21 mouse cellular contexts compared by ENCODE assay signal in genomic region chr2:152758351-152758750, GRCm38 (mm10). TPM values are rescaled to one million over a fixed set of nuclear protein-coding genes. Genes with fewer than 3 reads are reported as not detected.
DNase-seq lines count a peak whose midpoint lies in the region; ATAC-seq and TF ChIP-seq lines count a peak whose summit lies in the region.
"Had no signal": no experiment of that assay in that cellular context is flagged by ENCODE, and none has a peak within 500 bp of the region (broad histone marks: within the 10 kb centered on the region; RNA-seq: fewer than 3 reads in every experiment).

No protein-coding gene starts in this region.

- no peak overlapping the region for H3K4me3 ChIP-seq in heart, embryonic 11.5 days (ENCODE audit: low read depth, low read length)
- no peak overlapping the region for H3K4me3 ChIP-seq in heart, embryonic 16.5 days (ENCODE audit: low read length)
- H3K4me3 ChIP-seq in lung, embryonic 14.5 days (ENCODE audit: low read depth, low read length), result no peak overlapping the region
- H3K4me3 ChIP-seq: embryonic facial prominence, embryonic 13.5 days; forebrain, embryonic 12.5 days; hindbrain, embryonic 15.5 days had no signal

- intact Hi-C loops in heart, postnatal 14 days (cut with DNase I), result loop anchor here (10.0 kb wide), 1 partner anchor 144 kb away; no protein-coding TSS in a partner anchor

- WGBS in heart, embryonic 11.5 days (ENCODE audit: insufficient replicate concordance), result 37% methylated on average over 4 of the region's 4 CpGs
- 26% methylated on average over 4 of the region's 4 CpGs for WGBS in heart, embryonic 16.5 days
- 29% methylated on average over 4 of the region's 4 CpGs for whole genome bisulfite sequencing in lung, embryonic 14.5 days

- peaks cover 5% of the 10 kb centered on the region; the same call in 1 of the 2 replicates for H3K27me3 ChIP-seq in heart, embryonic 11.5 days (ENCODE audit: control insufficient read depth, insufficient read depth, low read length)
- no peaks in the 10 kb centered on the region for H3K27me3 ChIP-seq in heart, embryonic 16.5 days (ENCODE audit: control insufficient read depth, insufficient read depth, low read length)
- 0 out of 2 replicates have a peak, but pooled peaks cover 5% of the 10 kb centered on the region for H3K27me3 ChIP-seq in lung, embryonic 14.5 days (ENCODE audit: insufficient read depth, low read length)
- H3K27me3 ChIP-seq: embryonic facial prominence, embryonic 13.5 days; Patski had no signal

- H3K4me1 ChIP-seq in heart, embryonic 11.5 days (ENCODE audit: control insufficient read depth, insufficient read depth, low read length), result peaks cover 12% of the 10 kb centered on the region
- peaks cover 14% of the 10 kb centered on the region for H3K4me1 ChIP-seq in heart, embryonic 16.5 days (ENCODE audit: control insufficient read depth, insufficient read depth, low read length)
- H3K4me1 ChIP-seq in lung, embryonic 14.5 days (ENCODE audit: insufficient read depth), result peaks cover 11% of the 10 kb centered on the region

- no peaks in the 10 kb centered on the region for H3K9me3 ChIP-seq in heart, embryonic 11.5 days (replicated peaks; ENCODE audit: control insufficient read depth, low read length)
- H3K9me3 ChIP-seq in heart, embryonic 16.5 days (replicated peaks; ENCODE audit: control insufficient read depth, low read length), result no peaks in the 10 kb centered on the region
- H3K9me3 ChIP-seq in lung, embryonic 14.5 days (ENCODE audit: low read depth, low read length), result no peaks in the 10 kb centered on the region
- H3K9me3 ChIP-seq: embryonic facial prominence, embryonic 13.5 days; forebrain, embryonic 12.5 days; hindbrain, embryonic 15.5 days had no signal

- H3K4me2 ChIP-seq in heart, embryonic 11.5 days, result no peak overlapping the region
- H3K4me2 ChIP-seq in heart, embryonic 16.5 days (ENCODE audit: low read depth, low read length), result no peak overlapping the region
- no peak overlapping the region for H3K4me2 ChIP-seq in lung, embryonic 14.5 days
- H3K4me2 ChIP-seq: embryonic facial prominence, embryonic 13.5 days; forebrain, embryonic 12.5 days; hindbrain, embryonic 15.5 days had no signal

- 0 out of 2 replicates have a peak overlapping the region, but pooled peaks have one; percentile 28 for H3K9ac ChIP-seq in heart, embryonic 11.5 days (ENCODE audit: low read depth, low read length)
- no peak overlapping the region for H3K9ac ChIP-seq in heart, embryonic 16.5 days (ENCODE audit: low read length)
- no peak overlapping the region; the same call in 1 of the 2 replicates for H3K9ac ChIP-seq in lung, embryonic 14.5 days
- H3K9ac ChIP-seq: embryonic facial prominence, embryonic 13.5 days; forebrain, embryonic 12.5 days; hindbrain, embryonic 15.5 days had no signal

- H3K27ac ChIP-seq in heart, embryonic 11.5 days (ENCODE audit: low read depth, low read length), result no peak overlapping the region
- peak overlapping the region; percentile 46 for H3K27ac ChIP-seq in heart, embryonic 16.5 days (ENCODE audit: low read length)
- peak overlapping the region; percentile 63 for H3K27ac ChIP-seq in lung, embryonic 14.5 days (ENCODE audit: low read depth)
- H3K27ac ChIP-seq: embryonic facial prominence, embryonic 13.5 days; forebrain, embryonic 12.5 days; hindbrain, embryonic 15.5 days had no signal

- no peak for ATAC-seq in heart, embryonic 11.5 days (replicated peaks; ENCODE audit: insufficient number of reproducible peaks, low FRiP score, low TSS enrichment)
- 0 out of 2 replicates have a peak, but pooled peaks have one; percentile 15 for ATAC-seq in heart, embryonic 16.5 days (replicated peaks; ENCODE audit: extremely low read depth, insufficient read depth, low FRiP score)
- ATAC-seq in lung, embryonic 14.5 days (ENCODE audit: insufficient read depth), result no peak
- ATAC-seq: activated CD4-positive, CD25-positive, alpha-beta regulatory T cell, adult 4 months; intestine, embryonic 16.5 days; Patski had no signal

- TF ChIP-seq CTCF in lung, embryonic 14.5 days (IDR thresholded peaks at IDR 0.05; ENCODE audit: low read depth), result no peak

- no peaks in the 10 kb centered on the region for H3K36me3 ChIP-seq in heart, embryonic 11.5 days (ENCODE audit: control insufficient read depth, insufficient read depth, low read length)
- no peaks in the 10 kb centered on the region for H3K36me3 ChIP-seq in heart, embryonic 16.5 days (ENCODE audit: control insufficient read depth, insufficient read depth)
- no peaks in the 10 kb centered on the region for H3K36me3 ChIP-seq in lung, embryonic 14.5 days (ENCODE audit: insufficient read depth)
- H3K36me3 ChIP-seq: embryonic facial prominence, embryonic 13.5 days; forebrain, embryonic 12.5 days; hindbrain, embryonic 15.5 days had no signal

- no peak for DNase-seq in heart, adult 11 months
- DNase-seq in heart, postnatal 14 days, result no peak
- no peak for DNase-seq in lung, embryonic 14.5 days
- no peak for DNase-seq in lung, adult 18-20 months
- DNase-seq in 3T3-L1 (ENCODE audit: low read depth, low spot score), result peak; percentile 61
- DNase-seq in layer of hippocampus, adult 18-20 months (ENCODE audit: low spot score in 2 of 2), result no peak
- DNase-seq: adrenal gland, adult 2 months; adrenal gland, postnatal 25 days; cerebellum, adult 18-20 months; cerebellum, adult 9-11 months; cerebellum, postnatal 36 days; gastrocnemius, postnatal 14 days had no signal

RNA-seq across cellular contexts. Expression of gene Cox4i2, which starts 4.4 kb away (rescaled TPM):
- polyA plus RNA-seq in heart, embryonic 11.5 days (2014; fragmentation: Nextera tagmentation; extraction: Ambion mirVana), result 22.4 and 22.5 TPM in 2 replicates
- polyA plus RNA-seq in heart, embryonic 16.5 days (2015; fragmentation: Nextera tagmentation; extraction: Ambion mirVana), result 26.7 and 30.9 TPM in 2 replicates
- 10 to 100 TPM; 17.8 to 19.1 TPM for total RNA-seq in heart, postnatal 14 days (2021)
- 51.4 and 59.6 TPM in 2 replicates for polyA plus RNA-seq in lung, embryonic 14.5 days (2014; fragmentation: Nextera tagmentation; extraction: Ambion mirVana)
- 1 to 10 TPM; 1.1 to 2.3 TPM for total RNA-seq in layer of hippocampus, adult 18-20 months (2021)
- total RNA-seq: MEL had no signal
- polyA plus RNA-seq: activated CD4-positive, CD25-positive, alpha-beta regulatory T cell, adult 4 months had no signal

RNA-seq across cellular contexts. Expression of gene Id1, which starts 22.3 kb away (rescaled TPM):
- polyA plus RNA-seq in heart, embryonic 11.5 days (2014; fragmentation: Nextera tagmentation; extraction: Ambion mirVana), result 95.3 and 98.1 TPM in 2 replicates
- polyA plus RNA-seq in heart, embryonic 16.5 days (2015; fragmentation: Nextera tagmentation; extraction: Ambion mirVana), result 56.3 and 64.5 TPM in 2 replicates
- 10 to 100 TPM; 82.1 to 85.3 TPM for total RNA-seq in heart, postnatal 14 days (2021)
- polyA plus RNA-seq in lung, embryonic 14.5 days (2014; fragmentation: Nextera tagmentation; extraction: Ambion mirVana), result 122 and 123 TPM in 2 replicates
- 10 to 100 TPM; 19.5 to 22.3 TPM for total RNA-seq in layer of hippocampus, adult 18-20 months (2021)
